22 mouse cellular contexts compared by ENCODE assay signal in genomic region chr4:52210601-52211000, GRCm38 (mm10).
A peak's percentile ranks its signal among the peaks of the same experiment; 100 is the strongest.
DNase-seq lines count a peak whose midpoint lies in the region; ATAC-seq lines count a peak whose summit lies in the region.
"Had no signal": no experiment of that assay in that cellular context is flagged by ENCODE, and none has a peak within 500 bp of the region (broad histone marks: within the 10 kb centered on the region; RNA-seq: fewer than 3 reads in every experiment).

No protein-coding gene starts in this region.

- no peak overlapping the region for H3K4me3 ChIP-seq in hindbrain, embryonic 14.5 days (replicated peaks; ENCODE audit: low read length)
- no peak overlapping the region for H3K4me3 ChIP-seq in hindbrain, embryonic 11.5 days (ENCODE audit: low read depth, low read length)
- H3K4me3 ChIP-seq in midbrain, embryonic 11.5 days (ENCODE audit: low read depth, low read length): no peak overlapping the region
- H3K4me3 ChIP-seq in midbrain, embryonic 10.5 days: no peak overlapping the region
- H3K4me3 ChIP-seq in midbrain, embryonic 14.5 days (replicated peaks; ENCODE audit: low read depth, low read length): no peak overlapping the region
- H3K4me3 ChIP-seq: embryonic facial prominence, embryonic 15.5 days; erythroblast, embryonic 14.5 days; forebrain, embryonic 10.5 days; heart, embryonic 15.5 days had no signal

- H3K36me3 ChIP-seq in hindbrain, embryonic 14.5 days (replicated peaks; ENCODE audit: control insufficient read depth, insufficient read depth): no peaks in the 10 kb centered on the region
- H3K36me3 ChIP-seq in hindbrain, embryonic 11.5 days (ENCODE audit: control insufficient read depth, insufficient read depth, low read length): no peaks in the 10 kb centered on the region
- H3K36me3 ChIP-seq in midbrain, embryonic 11.5 days (ENCODE audit: control insufficient read depth, insufficient read depth, low read length): no peaks in the 10 kb centered on the region
- H3K36me3 ChIP-seq in midbrain, embryonic 10.5 days: no peaks in the 10 kb centered on the region
- H3K36me3 ChIP-seq in midbrain, embryonic 14.5 days (ENCODE audit: control insufficient read depth, insufficient read depth, low read length): no peaks in the 10 kb centered on the region
- H3K36me3 ChIP-seq: embryonic facial prominence, embryonic 15.5 days; forebrain, embryonic 10.5 days; heart, embryonic 15.5 days had no signal

- peaks cover 3% of the 10 kb centered on the region; the same call in 1 of the 2 replicates for H3K4me1 ChIP-seq in hindbrain, embryonic 14.5 days (replicated peaks; ENCODE audit: control insufficient read depth, insufficient read depth, low read length)
- no peaks in the 10 kb centered on the region for H3K4me1 ChIP-seq in hindbrain, embryonic 11.5 days (replicated peaks; ENCODE audit: control insufficient read depth, insufficient read depth, low read length)
- no peaks in the 10 kb centered on the region for H3K4me1 ChIP-seq in midbrain, embryonic 11.5 days (ENCODE audit: control insufficient read depth, insufficient read depth, low read length)
- no peaks in the 10 kb centered on the region for H3K4me1 ChIP-seq in midbrain, embryonic 10.5 days
- H3K4me1 ChIP-seq in midbrain, embryonic 14.5 days (ENCODE audit: control insufficient read depth, insufficient read depth, low read length): peaks cover 8% of the 10 kb centered on the region; the same call in 1 of the 2 replicates
- H3K4me1 ChIP-seq: embryonic facial prominence, embryonic 15.5 days; heart, embryonic 15.5 days had no signal

- H3K4me2 ChIP-seq in hindbrain, embryonic 14.5 days (replicated peaks): no peak overlapping the region
- no peak overlapping the region for H3K4me2 ChIP-seq in hindbrain, embryonic 11.5 days (replicated peaks; ENCODE audit: low read depth, low read length)
- no peak overlapping the region for H3K4me2 ChIP-seq in midbrain, embryonic 11.5 days
- no peak overlapping the region for H3K4me2 ChIP-seq in midbrain, embryonic 14.5 days (ENCODE audit: low read length)
- H3K4me2 ChIP-seq: embryonic facial prominence, embryonic 15.5 days; heart, embryonic 11.5 days; heart, embryonic 15.5 days had no signal

- no peaks in the 10 kb centered on the region for H3K27me3 ChIP-seq in hindbrain, embryonic 14.5 days (ENCODE audit: control insufficient read depth, insufficient read depth, low read length)
- H3K27me3 ChIP-seq in hindbrain, embryonic 11.5 days (ENCODE audit: control insufficient read depth, insufficient read depth, low read length): no peaks in the 10 kb centered on the region
- H3K27me3 ChIP-seq in midbrain, embryonic 11.5 days (ENCODE audit: control insufficient read depth, insufficient read depth, low read length): no peaks in the 10 kb centered on the region
- no peaks in the 10 kb centered on the region for H3K27me3 ChIP-seq in midbrain, embryonic 10.5 days (ENCODE audit: low read depth, poor library complexity, severe bottlenecking)
- H3K27me3 ChIP-seq in midbrain, embryonic 14.5 days (ENCODE audit: control insufficient read depth, insufficient read depth, low read length): no peaks in the 10 kb centered on the region
- H3K27me3 ChIP-seq: CH12.LX; embryonic facial prominence, embryonic 15.5 days; heart, embryonic 15.5 days; Patski had no signal

- H3K27ac ChIP-seq in hindbrain, embryonic 14.5 days: 0 out of 2 replicates have a peak overlapping the region, but pooled peaks have one; percentile 26
- no peak overlapping the region for H3K27ac ChIP-seq in hindbrain, embryonic 11.5 days (ENCODE audit: low read depth, low read length)
- H3K27ac ChIP-seq in midbrain, embryonic 11.5 days (ENCODE audit: low read depth, low read length): no peak overlapping the region
- H3K27ac ChIP-seq in midbrain, embryonic 10.5 days (replicated peaks): no peak overlapping the region
- H3K27ac ChIP-seq in midbrain, embryonic 14.5 days (replicated peaks; ENCODE audit: low read depth, low read length): no peak overlapping the region
- H3K27ac ChIP-seq: embryonic facial prominence, embryonic 15.5 days; forebrain, embryonic 10.5 days; heart, embryonic 15.5 days had no signal

- no peak for DNase-seq in hindbrain, embryonic 14.5 days (ENCODE audit: low spot score)
- DNase-seq in hindbrain, embryonic 11.5 days (ENCODE audit: low spot score): no peak
- peak; percentile 19 for DNase-seq in midbrain, embryonic 11.5 days (ENCODE audit: low spot score, missing footprints)
- DNase-seq in midbrain, embryonic 10.5 days (ENCODE audit: low spot score): no peak
- DNase-seq in midbrain, embryonic 14.5 days: no peak
- peak; percentile 11 for DNase-seq in retina, embryonic 14.5 days (ENCODE audit: low spot score)
- DNase-seq in kidney, adult 18-20 months: no peak
- DNase-seq in lung, postnatal 25 days (ENCODE audit: low spot score): no peak
- DNase-seq: adrenal gland, postnatal 14 days; cerebellum, adult 8-10 months; embryo, embryonic 11 days; gastrocnemius, postnatal 10 days; heart, adult 18-20 months; heart, postnatal 14 days had no signal

- no peaks in the 10 kb centered on the region for H3K9me3 ChIP-seq in hindbrain, embryonic 14.5 days (ENCODE audit: control insufficient read depth, low read length)
- H3K9me3 ChIP-seq in hindbrain, embryonic 11.5 days (ENCODE audit: control insufficient read depth, low read length): no peaks in the 10 kb centered on the region
- H3K9me3 ChIP-seq in midbrain, embryonic 11.5 days (ENCODE audit: control insufficient read depth, low read length): no peaks in the 10 kb centered on the region
- no peaks in the 10 kb centered on the region for H3K9me3 ChIP-seq in midbrain, embryonic 10.5 days (replicated peaks)
- H3K9me3 ChIP-seq in midbrain, embryonic 14.5 days (ENCODE audit: control insufficient read depth, low read length): no peaks in the 10 kb centered on the region
- H3K9me3 ChIP-seq: embryonic facial prominence, embryonic 15.5 days; forebrain, embryonic 10.5 days; heart, embryonic 15.5 days had no signal

- no peak overlapping the region for H3K9ac ChIP-seq in hindbrain, embryonic 14.5 days
- no peak overlapping the region for H3K9ac ChIP-seq in hindbrain, embryonic 11.5 days (ENCODE audit: low read depth, low read length)
- no peak overlapping the region for H3K9ac ChIP-seq in midbrain, embryonic 11.5 days (ENCODE audit: low read length)
- H3K9ac ChIP-seq in midbrain, embryonic 14.5 days (replicated peaks; ENCODE audit: low read length): no peak overlapping the region
- H3K9ac ChIP-seq: embryonic facial prominence, embryonic 15.5 days; heart, embryonic 15.5 days had no signal

- ATAC-seq in hindbrain, embryonic 14.5 days (ENCODE audit: low FRiP score): no peak
- no peak for ATAC-seq in hindbrain, embryonic 11.5 days (ENCODE audit: low FRiP score)
- ATAC-seq in midbrain, embryonic 11.5 days (ENCODE audit: low FRiP score): no peak
- ATAC-seq in midbrain, embryonic 14.5 days (ENCODE audit: low FRiP score, low TSS enrichment): peak; percentile 39; the same call in 1 of the 2 replicates
- ATAC-seq: activated CD4-positive, CD25-positive, alpha-beta regulatory T cell, adult 4 months; Patski had no signal

Comparison
In these comparisons a context has a peak if more than half of its experiments do, and no peak if none do; other contexts are left out.
1. DNase-seq: peak in midbrain, embryonic 11.5 days (single experiment) and retina, embryonic 14.5 days (single experiment); none in hindbrain, embryonic 14.5 days (single experiment), hindbrain, embryonic 11.5 days (single experiment), midbrain, embryonic 10.5 days (single experiment), midbrain, embryonic 14.5 days (single experiment), kidney, adult 18-20 months (single experiment) and lung, postnatal 25 days (single experiment).